Mouse (Mus musculus): ENCODE measurements around the gene Tmem203.
"Not testable (repeated sequence)": the region's sequence is repeated elsewhere in the genome, so short reads cannot be mapped to it uniquely, and the experiment has no call there.

The Tmem203 gene

GRCm38 (mm10) chr2:25234050-25234449 lies 21.2 kb upstream of the Tmem203 start, which contains the start of gene Slc34a3:
Gene Slc34a3 (minus strand): TSS chr2:25234364.
- no peak for DNase-seq (ENCODE audit: low spot score)

DNA sequence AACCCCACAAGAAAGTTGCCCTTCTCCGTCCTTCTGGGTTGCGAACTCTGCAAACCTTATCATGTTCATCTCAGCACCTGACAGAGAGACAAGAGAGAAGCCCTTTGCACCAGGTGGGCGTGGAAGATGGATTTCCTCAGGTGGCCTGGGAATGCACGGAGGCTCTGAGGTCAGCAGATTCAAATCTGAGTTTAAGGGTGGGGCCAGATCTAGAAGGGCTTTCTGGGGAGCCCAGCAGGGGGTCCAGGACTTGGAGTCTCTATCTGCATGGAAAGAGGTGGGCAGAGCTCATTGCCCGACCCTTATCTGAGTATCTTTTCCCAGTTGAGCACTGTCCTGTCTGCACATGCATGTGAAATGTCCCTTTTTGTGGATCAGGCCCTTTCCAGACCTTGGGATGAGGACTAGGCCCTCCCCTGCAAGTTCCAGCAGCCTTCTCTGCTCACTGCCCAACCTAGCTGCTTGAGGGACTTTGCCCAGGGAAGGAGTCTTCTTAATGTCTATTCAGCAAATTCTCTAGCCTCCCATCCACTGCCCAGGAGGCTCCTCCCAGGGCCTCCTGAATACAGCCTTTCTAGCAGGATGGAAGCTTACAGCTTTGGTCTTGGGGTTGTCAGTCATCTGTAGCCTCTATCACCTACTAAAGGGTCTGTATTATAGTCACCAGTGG lies 20.6 kb upstream of the Tmem203 start:
- DNase-seq (ENCODE audit: low spot score): no peak

- DNase-seq (ENCODE audit: low spot score): no peak
Observed at GRCm38 (mm10) chr2:25236614-25237013, 18.6 kb upstream of the Tmem203 start, which contains the start of gene Rnf224. Gene Rnf224 (minus strand): TSS chr2:25236787.

- no peak for DNase-seq (ENCODE audit: low spot score)
Observed at GRCm38 (mm10) chr2:25237522-25237921, 17.7 kb upstream of the Tmem203 start.

GRCm38 (mm10) chr2:25238106-25238505 lies 17.1 kb upstream of the Tmem203 start:
- DNase-seq (ENCODE audit: low spot score): no peak

GRCm38 (mm10) chr2:25239766-25240165 lies 15.5 kb upstream of the Tmem203 start:
- no peak for DNase-seq (ENCODE audit: low spot score)

DNA sequence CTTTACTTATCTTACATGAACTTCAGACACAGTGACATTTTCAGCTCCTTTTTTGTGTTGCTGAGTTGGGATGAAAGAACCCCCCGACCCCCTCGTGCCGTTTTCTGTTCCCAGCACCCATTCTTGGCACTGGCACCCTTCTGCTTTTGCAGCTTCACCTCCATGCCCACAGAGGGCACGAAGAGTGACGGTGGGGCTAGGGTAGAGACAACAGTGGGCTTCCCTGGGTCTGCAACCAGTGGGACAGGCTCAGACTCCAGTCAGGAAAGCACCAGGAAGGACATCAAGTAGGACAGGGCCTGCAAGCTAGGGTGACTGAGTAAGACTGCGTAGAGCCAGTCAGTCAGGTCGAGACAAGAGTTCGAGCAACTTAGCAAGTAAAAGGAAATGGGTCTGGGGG lies 14.9 kb upstream of the Tmem203 start:
- DNase-seq (ENCODE audit: low spot score): no peak

DNA sequence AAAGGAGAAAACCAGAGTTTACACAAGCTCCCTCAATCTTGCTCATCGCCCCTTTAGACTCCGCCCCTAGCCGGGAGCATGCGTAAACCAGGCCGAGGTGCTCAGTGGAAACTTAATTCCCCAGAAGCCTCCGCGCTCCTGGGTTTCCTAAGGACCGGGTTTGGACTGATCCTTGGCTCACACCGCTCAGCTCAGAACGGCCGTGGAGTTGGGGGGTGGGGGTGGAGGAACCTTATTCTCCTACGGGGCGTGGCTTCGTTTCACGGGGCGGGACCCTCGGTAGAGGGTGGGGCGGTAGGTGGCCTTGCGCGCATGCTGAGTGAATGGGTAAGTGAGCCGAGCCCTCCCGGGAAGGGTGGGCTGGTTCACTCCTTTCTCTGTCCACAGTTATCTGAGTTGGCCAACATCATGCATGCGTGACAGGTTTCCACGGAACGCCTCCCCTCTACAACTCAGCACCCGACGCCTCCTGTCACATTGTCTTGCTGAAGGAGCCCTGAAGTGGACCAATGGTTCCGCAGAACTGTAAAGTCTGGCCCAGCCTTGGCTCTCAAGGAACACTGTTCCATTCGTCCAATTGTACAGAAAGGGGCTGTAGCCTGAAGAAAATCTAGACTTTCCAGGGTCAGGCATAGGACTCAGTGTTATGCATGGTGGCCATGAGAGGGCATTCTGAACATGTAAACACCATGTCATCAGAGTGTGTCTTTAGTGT lies 14.4 kb upstream of the Tmem203 start:
- DNase-seq (ENCODE audit: low spot score): no peak

- no peak for DNase-seq (ENCODE audit: low spot score)
Observed at GRCm38 (mm10) chr2:25241438-25241775, 13.8 kb upstream of the Tmem203 start.

DNA sequence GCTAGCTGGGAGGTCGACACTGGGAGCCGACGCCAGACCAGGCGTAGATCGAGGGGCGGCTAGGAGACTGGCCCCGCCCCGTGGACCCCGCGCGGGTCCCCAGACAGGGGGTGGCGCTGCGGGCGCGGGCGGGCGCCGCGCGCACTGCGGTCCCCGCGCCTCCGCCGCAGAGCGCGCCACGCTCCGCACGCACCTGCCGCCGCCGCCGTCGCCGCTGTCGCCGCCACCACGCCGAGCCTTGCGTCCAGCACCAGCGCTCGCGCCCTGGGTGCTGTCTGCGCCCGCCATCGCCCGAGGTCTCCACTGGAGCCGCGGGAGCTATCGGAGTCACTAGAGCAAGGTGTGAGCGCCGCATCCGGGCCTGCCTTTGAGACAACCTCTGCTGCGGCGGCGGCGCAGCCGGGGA lies 13.1 kb upstream of the Tmem203 start, which contains the start of the genes Rnf208 and Cysrt1:
Rnf208 (plus strand) TSS at position 155 of the 406 bp plus-strand sequence.
Cysrt1 (minus strand) TSS at position 352 of the 406 bp plus-strand sequence.
- no peak for DNase-seq (ENCODE audit: low spot score)

GRCm38 (mm10) chr2:25243342-25243741 lies 11.9 kb upstream of the Tmem203 start:
- DNase-seq (ENCODE audit: low spot score): no peak

GRCm38 (mm10) chr2:25244144-25244543 lies 11.1 kb upstream of the Tmem203 start:
- DNase-seq (ENCODE audit: low spot score): no peak

DNA sequence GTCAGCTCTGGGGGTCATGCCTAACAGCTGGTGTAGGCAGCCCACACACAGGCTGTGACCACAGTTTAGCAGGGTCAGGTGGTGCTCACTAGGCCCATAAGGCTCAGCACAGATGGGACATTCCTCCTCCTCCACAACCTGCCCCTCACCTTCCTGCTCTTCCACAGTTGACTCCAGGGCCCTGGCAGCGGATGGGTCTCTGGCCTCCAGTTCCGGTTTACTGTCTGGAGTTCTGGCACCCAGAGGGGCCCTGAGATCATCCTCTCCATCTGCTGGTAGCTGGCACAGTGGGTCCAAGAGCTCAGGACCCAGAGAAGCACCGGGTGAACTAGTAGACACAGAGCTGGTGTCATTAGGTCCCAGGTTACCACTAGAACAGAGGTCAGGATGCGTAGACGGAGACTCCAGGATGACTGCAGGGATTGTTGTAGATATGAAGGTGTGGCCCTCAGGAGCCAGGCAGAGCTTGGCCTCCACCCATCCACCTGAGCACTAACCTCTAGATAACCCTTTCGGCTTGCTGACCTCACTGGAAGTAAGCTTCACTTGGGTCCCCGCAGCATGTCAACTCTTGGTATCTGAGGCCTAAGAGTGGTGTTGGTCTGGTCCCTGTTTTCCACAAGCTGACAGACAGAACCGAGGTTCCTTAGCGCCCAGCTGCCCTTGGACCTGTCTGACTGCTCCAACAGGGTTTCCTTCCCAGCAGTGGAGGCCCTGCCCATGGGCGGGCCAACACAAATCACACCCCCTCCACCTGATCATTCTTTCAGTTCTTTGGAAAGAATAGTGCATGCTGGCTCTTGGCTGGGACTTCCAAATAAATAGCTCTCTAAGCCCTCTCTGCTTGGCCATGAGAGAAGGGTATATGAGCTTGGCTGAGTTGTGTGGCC lies 8.8 kb upstream of the Tmem203 start, which contains the start of gene AL732309.1:
AL732309.1 (minus strand) TSS at position 681 of the 890 bp plus-strand sequence.
- no peak for DNase-seq (ENCODE audit: low spot score)

- no peak for DNase-seq (ENCODE audit: low spot score)
Observed at GRCm38 (mm10) chr2:25252331-25252730, 2.9 kb upstream of the Tmem203 start.

DNA sequence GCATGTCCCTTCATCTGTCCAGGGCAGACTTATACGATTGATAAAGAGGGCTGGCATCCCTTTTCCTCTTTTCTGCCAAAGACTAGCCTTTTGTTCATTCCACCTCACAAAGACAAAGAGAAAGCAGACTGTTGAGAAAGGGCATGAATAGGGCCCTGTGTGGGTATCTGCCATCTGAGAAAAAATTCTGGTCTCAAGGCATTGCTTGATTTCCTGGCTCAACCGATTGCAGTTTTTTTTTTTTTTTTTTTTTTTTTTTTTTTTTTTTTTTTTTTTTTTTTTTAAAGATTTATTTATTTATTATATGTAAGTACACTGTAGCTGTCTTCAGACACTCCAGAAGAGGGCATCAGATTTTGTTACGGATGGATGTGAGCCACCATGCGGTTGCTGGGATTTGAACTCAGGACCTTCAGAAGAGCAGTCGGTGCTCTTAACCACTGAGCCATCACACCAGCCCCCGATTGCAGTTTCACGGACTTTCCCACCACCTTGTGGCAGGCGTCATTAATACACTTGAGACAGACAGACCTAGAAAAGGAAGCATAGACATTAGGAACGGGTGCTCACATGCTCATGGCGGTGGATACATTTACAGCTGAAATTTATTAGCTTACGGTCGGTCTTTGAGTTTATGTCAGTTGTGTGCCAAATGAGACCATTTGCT lies 1.3 kb downstream of the Tmem203 start:
- DNase-seq (ENCODE audit: low spot score): not testable (repeated sequence)

DNA sequence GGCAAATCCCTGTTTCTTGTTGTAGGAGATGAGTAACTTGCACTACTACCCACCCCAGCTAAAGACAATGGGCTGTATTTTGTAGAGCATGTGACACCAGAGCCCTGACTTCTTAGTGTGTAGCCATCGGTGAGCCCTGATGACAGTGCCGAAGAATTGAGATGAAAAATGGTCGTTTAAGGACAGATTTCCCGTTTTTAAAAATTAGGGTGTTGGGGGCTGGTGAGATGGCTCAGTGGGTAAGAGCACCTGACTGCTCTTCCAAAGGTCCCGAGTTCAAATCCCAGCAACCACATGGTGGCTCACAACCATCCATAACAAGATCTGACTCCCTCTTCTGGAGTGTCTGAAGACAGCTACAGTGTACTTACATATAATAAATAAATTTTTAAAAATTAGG lies 2.0 kb downstream of the Tmem203 start:
- not testable (repeated sequence) for DNase-seq (ENCODE audit: low spot score)

DNA sequence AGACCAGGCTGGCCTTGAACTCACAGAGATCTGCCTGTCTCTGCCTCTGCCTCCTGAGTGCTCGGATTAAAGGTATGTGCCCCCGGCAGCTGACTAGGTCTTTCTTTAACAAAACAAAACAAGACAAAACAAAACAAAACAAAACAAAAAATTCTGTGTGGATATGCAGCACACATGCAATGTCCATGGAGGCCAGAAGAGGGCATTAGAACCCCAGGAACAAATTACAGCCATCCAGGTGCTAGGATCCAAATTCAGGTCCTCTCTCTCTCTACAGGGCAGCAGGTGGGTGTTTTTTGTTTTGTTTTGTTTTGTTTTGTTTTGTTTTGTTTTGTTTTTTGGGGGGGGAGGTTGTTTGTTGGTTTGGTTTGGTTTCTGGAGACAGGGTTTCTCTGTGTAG lies 3.6 kb downstream of the Tmem203 start:
- no peak for DNase-seq (ENCODE audit: low spot score)

GRCm38 (mm10) chr2:25261870-25262269 lies 6.6 kb downstream of the Tmem203 start:
- no peak for DNase-seq (ENCODE audit: low spot score)

DNA sequence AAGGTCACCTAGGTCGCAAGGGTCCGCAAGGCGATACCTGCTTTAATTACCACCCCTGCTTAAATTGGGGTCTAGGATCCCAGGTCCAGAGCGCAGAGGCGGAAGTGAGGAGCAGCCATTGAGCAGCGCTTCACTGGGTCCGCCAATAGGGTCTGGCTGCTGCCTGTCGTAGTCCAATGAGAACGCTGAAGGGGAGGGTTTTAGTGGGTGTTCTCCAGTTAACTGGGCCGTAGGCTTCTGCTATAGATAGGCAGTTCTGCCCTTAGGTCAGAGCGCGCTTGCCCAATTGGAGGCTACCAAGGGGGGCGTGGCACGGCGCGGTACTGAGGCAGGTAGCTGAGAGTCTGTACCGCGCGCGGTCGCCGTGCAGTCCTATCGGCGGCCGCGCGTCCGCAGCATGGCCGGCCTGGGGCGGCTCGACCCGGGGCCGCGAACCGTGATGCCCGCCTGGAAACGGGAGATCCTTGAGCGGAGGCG lies 7.1 kb downstream of the Tmem203 start, which contains the start of gene Tprn:
Tprn (plus strand) TSS at position 328 of the 477 bp plus-strand sequence.
- peak; percentile 84 for DNase-seq (ENCODE audit: low spot score)

DNA sequence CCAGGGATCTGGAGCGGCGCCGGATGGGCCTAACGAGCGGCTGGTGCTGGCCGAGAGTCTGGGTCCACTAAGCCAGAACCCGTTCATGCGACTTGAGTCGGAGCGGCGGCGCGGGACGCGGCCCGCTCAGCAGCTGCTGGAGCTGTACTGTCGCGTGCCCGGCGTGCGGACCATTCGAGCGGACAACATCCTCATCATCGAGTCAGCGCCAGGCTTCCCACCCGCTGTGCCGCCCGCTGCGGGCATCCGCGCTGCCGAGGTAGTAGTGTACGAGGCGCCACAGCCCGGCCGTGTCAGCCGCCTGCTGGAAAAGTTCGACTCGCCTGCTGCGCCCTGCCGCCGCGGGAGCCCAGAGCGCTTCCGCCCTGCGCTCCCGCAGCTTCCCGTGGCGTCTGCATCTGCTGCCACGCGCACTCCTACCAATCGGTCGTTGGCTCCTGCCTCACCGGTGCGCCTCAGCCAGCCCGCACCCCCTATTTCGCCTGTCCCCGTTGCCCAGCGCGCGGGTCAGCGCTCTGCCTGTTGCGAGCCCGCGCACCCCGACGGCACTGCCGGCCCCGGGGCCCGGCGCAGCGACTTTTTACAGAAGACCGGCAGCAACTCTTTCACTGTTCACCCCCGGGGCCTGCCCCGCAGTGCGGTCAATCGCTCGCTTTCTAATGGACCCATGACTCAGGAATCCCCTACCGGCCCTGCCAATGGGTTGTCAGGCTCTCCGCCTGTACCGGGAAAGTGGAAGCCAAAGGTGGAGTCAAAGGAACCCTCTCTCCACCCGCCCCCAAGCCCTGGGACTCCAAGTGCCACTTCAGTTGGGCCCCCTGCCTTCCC lies 7.8 kb downstream of the Tmem203 start:
- DNase-seq (ENCODE audit: low spot score): no peak

All from urinary bladder, postnatal 10 days (tissue).